Mouse (Mus musculus): Measurements from ENCODE around the gene Vbp1.
A peak's percentile ranks its signal among the peaks of the same experiment; 100 is the strongest.
"Not testable (repeated sequence)": the region's sequence is repeated elsewhere in the genome, so short reads cannot be mapped to it uniquely, and the experiment has no call there.

Gene Vbp1

GRCm38 (mm10) chrX:75514179-75514972 is at the start of gene Vbp1:
Vbp1 (plus strand) TSS chrX:75514299.
- peak; percentile 86 for DNase-seq (ENCODE audit: low read depth, low spot score)

- DNase-seq (ENCODE audit: low read depth, low spot score): not testable (repeated sequence)
Observed at GRCm38 (mm10) chrX:75475182-75475644, 38.9 kb upstream of the Vbp1 start.

GRCm38 (mm10) chrX:75489886-75490285 is 24.2 kb upstream of the Vbp1 start:
- DNase-seq (ENCODE audit: low read depth, low spot score): no peak

GRCm38 (mm10) chrX:75513787-75514178 is 316 bp upstream of the Vbp1 start:
- DNase-seq (ENCODE audit: low read depth, low spot score): no peak

GRCm38 (mm10) chrX:75577582-75578324 is 63.7 kb downstream of the Vbp1 start, which contains the start of gene Rab39b:
Rab39b (minus strand) TSS chrX:75578231.
- DNase-seq (ENCODE audit: low read depth, low spot score): no peak

- DNase-seq (ENCODE audit: low read depth, low spot score): no peak
Observed at GRCm38 (mm10) chrX:75578539-75578938, 64.4 kb downstream of the Vbp1 start.

Data from skeletal muscle tissue, adult 2 months (tissue).